Mouse (Mus musculus): ENCODE measurements at regions not wholly inside any gene's neighbourhood (a gene's known extent, or its start where the extent isn't known, plus 50 kb on each side); places are given as distances from the start of the nearest gene placed in this dataset.
A peak's percentile ranks its signal among the peaks of the same experiment; 100 is the strongest.

- no peak overlapping the region for H3K27ac ChIP-seq
- no peak for ATAC-seq (ENCODE audit: low FRiP score)
- no peaks in the 10 kb centered on the region for H3K36me3 ChIP-seq (replicated peaks)
- no peak overlapping the region for H3K4me2 ChIP-seq
- no peak overlapping the region for H3K9ac ChIP-seq
- WGBS: 86% methylated on average over 3 of the region's 3 CpGs
- no peaks in the 10 kb centered on the region for H3K27me3 ChIP-seq
- H3K4me3 ChIP-seq (replicated peaks): no peak overlapping the region
- no peaks in the 10 kb centered on the region for H3K4me1 ChIP-seq
- H3K9me3 ChIP-seq: no peaks in the 10 kb centered on the region
Observed at GRCm38 (mm10) chr5:42767688-42768087, 465.3 kb upstream of the Cpeb2 start.

- peak; percentile 77 for ATAC-seq (ENCODE audit: low FRiP score)
- Histone ChIP-seq H3K27ac (no peak overlapping the region; the same call in 1 of the 2 replicates), H3K9me3 (no peaks in the 10 kb centered on the region), H3K9ac (no peak overlapping the region), H3K27me3 (no peaks in the 10 kb centered on the region), H3K4me2 (no peak overlapping the region), H3K4me3 (replicated peaks) (no peak overlapping the region), H3K4me1 (no peaks in the 10 kb centered on the region), H3K36me3 (replicated peaks) (no peaks in the 10 kb centered on the region)
- 54% methylated on average over 8 of the region's 8 CpGs for WGBS
Observed at GRCm38 (mm10) chr5:42777120-42777910, 455.7 kb upstream of the Cpeb2 start.

- WGBS: 94% methylated on average over 7 of the region's 7 CpGs
- no peak for ATAC-seq (ENCODE audit: low FRiP score)
- no peaks in the 10 kb centered on the region for H3K9me3 ChIP-seq
- no peak overlapping the region for H3K9ac ChIP-seq
- H3K27me3 ChIP-seq: no peaks in the 10 kb centered on the region
- no peaks in the 10 kb centered on the region for H3K36me3 ChIP-seq (replicated peaks)
- H3K4me2 ChIP-seq: no peak overlapping the region
- no peak overlapping the region for H3K4me3 ChIP-seq (replicated peaks)
- no peaks in the 10 kb centered on the region for H3K4me1 ChIP-seq
- H3K27ac ChIP-seq: no peak overlapping the region
Observed at GRCm38 (mm10) chr5:42805958-42806357, 427.0 kb upstream of the Cpeb2 start.

Measured in forebrain, embryonic 12.5 days (tissue).